Mouse (Mus musculus) bone marrow, adult 2 months (tissue): ENCODE results near the gene Bud13.

Experiments used
- CTCF ChIP-seq: fragments of 200-500 bp; IDR thresholded peaks from 2 replicates; pipeline ENCODE4 v1.5.1; 2011; ENCODE audit warnings: low read length, control low read depth; ENCODE audit not compliant: control insufficient read depth, insufficient read depth
- POLR2A ChIP-seq: fragments of 200-500 bp; IDR thresholded peaks from 2 replicates; pipeline ENCODE4 v1.6.1; 2011; ENCODE audit warnings: low read depth, mild to moderate bottlenecking, control low read depth, low read length, borderline replicate concordance; ENCODE audit not compliant: control insufficient read depth

DNA sequence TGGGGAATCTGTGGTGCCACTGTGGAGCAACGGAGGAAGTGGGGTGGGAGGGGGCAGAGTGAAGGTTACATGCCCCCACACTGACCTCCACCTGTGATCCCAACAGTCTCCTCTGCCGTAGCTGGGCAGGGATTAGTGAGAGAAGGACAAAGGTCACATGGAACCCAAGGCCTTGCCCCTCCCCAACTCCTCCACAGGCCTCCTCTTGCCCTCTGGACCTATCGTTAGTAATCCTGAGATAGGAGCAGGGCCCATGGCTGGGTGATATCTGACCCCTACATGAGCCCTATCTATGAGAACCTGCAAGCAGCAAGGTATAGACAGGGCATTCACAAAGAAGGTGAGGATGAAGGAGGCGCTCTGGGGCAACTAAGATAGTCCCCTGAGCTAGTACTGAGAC is 47.2 kb upstream of the Bud13 start:
- TF ChIP-seq CTCF (no peak), POLR2A (no peak)
